Mouse (Mus musculus): ENCODE measurements around the gene Map1b.

Map1b gene

GRCm38 (mm10) chr13:99489998-99490397 is 26.3 kb downstream of the Map1b start:
- no peak for DNase-seq (ENCODE audit: low read depth)

GRCm38 (mm10) chr13:99489175-99489574 is 27.2 kb downstream of the Map1b start:
- no peak for DNase-seq (ENCODE audit: low read depth)

- no peak for DNase-seq (ENCODE audit: low read depth)
Observed at GRCm38 (mm10) chr13:99485861-99486260, 30.5 kb downstream of the Map1b start.

- DNase-seq (ENCODE audit: low read depth) = no peak
Observed at GRCm38 (mm10) chr13:99485331-99485733, 31.0 kb downstream of the Map1b start.

- DNase-seq (ENCODE audit: low read depth) = no peak
Observed at GRCm38 (mm10) chr13:99484905-99485304, 31.4 kb downstream of the Map1b start.

GRCm38 (mm10) chr13:99483433-99483832 is 32.9 kb downstream of the Map1b start:
- no peak for DNase-seq (ENCODE audit: low read depth)

- no peak for DNase-seq (ENCODE audit: low read depth)
Observed at GRCm38 (mm10) chr13:99475488-99475887, 40.9 kb downstream of the Map1b start.

- no peak for DNase-seq (ENCODE audit: low read depth)
Observed at GRCm38 (mm10) chr13:99475033-99475432, 41.3 kb downstream of the Map1b start.

- DNase-seq (ENCODE audit: low read depth) = no peak
Observed at GRCm38 (mm10) chr13:99474108-99474507, 42.2 kb downstream of the Map1b start.

GRCm38 (mm10) chr13:99472028-99472427 is 44.3 kb downstream of the Map1b start:
- no peak for DNase-seq (ENCODE audit: low read depth)

GRCm38 (mm10) chr13:99470084-99470483 is 46.3 kb downstream of the Map1b start:
- DNase-seq (ENCODE audit: low read depth) = no peak

- DNase-seq (ENCODE audit: low read depth) = no peak
Observed at GRCm38 (mm10) chr13:99468267-99468666, 48.1 kb downstream of the Map1b start.

- DNase-seq (ENCODE audit: low read depth) = no peak
Observed at GRCm38 (mm10) chr13:99466811-99467315, 49.5 kb downstream of the Map1b start.

- no peak for DNase-seq (ENCODE audit: low read depth)
Observed at GRCm38 (mm10) chr13:99466064-99466463, 50.3 kb downstream of the Map1b start.

GRCm38 (mm10) chr13:99464551-99464950 is 51.8 kb downstream of the Map1b start:
- DNase-seq (ENCODE audit: low read depth) = no peak

- DNase-seq (ENCODE audit: low read depth) = no peak
Observed at GRCm38 (mm10) chr13:99461886-99462285, 54.5 kb downstream of the Map1b start.

GRCm38 (mm10) chr13:99459612-99460011 is 56.7 kb downstream of the Map1b start:
- no peak for DNase-seq (ENCODE audit: low read depth)

- DNase-seq (ENCODE audit: low read depth) = no peak
Observed at GRCm38 (mm10) chr13:99458658-99459386, 57.5 kb downstream of the Map1b start.

GRCm38 (mm10) chr13:99454977-99455376 is 61.4 kb downstream of the Map1b start:
- DNase-seq (ENCODE audit: low read depth) = no peak

- no peak for DNase-seq (ENCODE audit: low read depth)
Observed at GRCm38 (mm10) chr13:99452444-99452843, 63.9 kb downstream of the Map1b start.

- no peak for DNase-seq (ENCODE audit: low read depth)
Observed at GRCm38 (mm10) chr13:99451276-99451675, 65.1 kb downstream of the Map1b start.

- no peak for DNase-seq (ENCODE audit: low read depth)
Observed at GRCm38 (mm10) chr13:99450766-99451165, 65.6 kb downstream of the Map1b start.

GRCm38 (mm10) chr13:99449547-99449946 is 66.8 kb downstream of the Map1b start:
- no peak for DNase-seq (ENCODE audit: low read depth)

GRCm38 (mm10) chr13:99448278-99448677 is 68.1 kb downstream of the Map1b start:
- DNase-seq (ENCODE audit: low read depth) = no peak

Data from c-Kit-positive CD71-positive TER-119-negative erythroid progenitor cells, embryonic 14.5 days (primary cell).